In genomic region chr2:167456361-167457020, GRCm38 (mm10) we compare ENCODE assay signal across 26 mouse cellular contexts. TPM values are rescaled to one million over a fixed set of nuclear protein-coding genes. Genes with fewer than 3 reads are reported as not detected.
A peak's percentile ranks its signal among the peaks of the same experiment; 100 is the strongest.
DNase-seq lines count a peak whose midpoint lies in the region; ATAC-seq and TF ChIP-seq lines count a peak whose summit lies in the region.
"Had no signal": no experiment of that assay in that cellular context is flagged by ENCODE, and none has a peak within 500 bp of the region (broad histone marks: within the 10 kb centered on the region; RNA-seq: fewer than 3 reads in every experiment).

No protein-coding gene starts in this region.

- WGBS in cerebellum, adult 2 months: 18% methylated on average over 5 of the region's 5 CpGs

- TF ChIP-seq POLR2A in cerebellum, adult 2 months (IDR thresholded peaks at IDR 0.05; ENCODE audit: borderline replicate concordance, insufficient read depth, low read length): no peak
- no peak for TF ChIP-seq POLR2A in brain, embryonic 14.5 days (IDR thresholded peaks at IDR 0.05; ENCODE audit: borderline replicate concordance, extremely low read depth, insufficient read depth, insufficient read length, poor library complexity, severe bottlenecking)

- H3K27ac ChIP-seq in cerebellum, adult 2 months (ENCODE audit: insufficient read depth, low read length): peak overlapping the region; percentile 93
- peak overlapping the region; percentile 28; the same call in 1 of the 2 replicates for H3K27ac ChIP-seq in layer of hippocampus, adult 2 months
- H3K27ac ChIP-seq: forebrain, embryonic 15.5 days; heart, embryonic 15.5 days; limb, embryonic 13.5 days; liver, embryonic 12.5 days; midbrain, embryonic 12.5 days; neural tube, embryonic 12.5 days; stomach, embryonic 15.5 days had no signal

- peaks cover 58% of the 10 kb centered on the region for H3K4me1 ChIP-seq in cerebellum, adult 2 months (ENCODE audit: control insufficient read depth, insufficient read depth, low read length)
- H3K4me1 ChIP-seq: forebrain, embryonic 15.5 days; heart, embryonic 15.5 days; limb, embryonic 13.5 days; liver, embryonic 12.5 days; midbrain, embryonic 12.5 days; neural tube, embryonic 12.5 days; stomach, embryonic 15.5 days had no signal

- no peaks in the 10 kb centered on the region for H3K27me3 ChIP-seq in cerebellum, adult 2 months (ENCODE audit: control insufficient read depth, insufficient read depth, low read length)
- H3K27me3 ChIP-seq: forebrain, embryonic 15.5 days; heart, embryonic 15.5 days; limb, embryonic 13.5 days; liver, embryonic 12.5 days; midbrain, embryonic 12.5 days; neural tube, embryonic 12.5 days; Patski; stomach, embryonic 15.5 days had no signal

- ATAC-seq in CD4-positive, CD25-positive, alpha-beta regulatory T cell, adult 4 months: no peak
- ATAC-seq: forebrain, embryonic 15.5 days; hindbrain, embryonic 16.5 days; intestine, embryonic 16.5 days; liver, embryonic 12.5 days; Patski had no signal

- no peak overlapping the region for H3K4me3 ChIP-seq in cerebellum, adult 2 months (replicated peaks; ENCODE audit: insufficient read depth, low read depth, low read length)
- no peak overlapping the region for H3K4me3 ChIP-seq in layer of hippocampus, adult 2 months
- H3K4me3 ChIP-seq: forebrain, embryonic 15.5 days; heart, embryonic 15.5 days; limb, embryonic 13.5 days; liver, embryonic 12.5 days; midbrain, embryonic 12.5 days; neural tube, embryonic 12.5 days; stomach, embryonic 15.5 days had no signal

- TF ChIP-seq CTCF in cerebellum, adult 2 months (IDR thresholded peaks at IDR 0.05; ENCODE audit: borderline replicate concordance, insufficient read depth, low read depth, low read length): no peak
- TF ChIP-seq CTCF in layer of hippocampus, adult 2 months (conservative IDR thresholded peaks at IDR 0.05): no peak
- TF ChIP-seq CTCF in brain, embryonic 14.5 days (IDR thresholded peaks at IDR 0.05; ENCODE audit: borderline replicate concordance, extremely low read depth, insufficient read depth, insufficient read length): no peak

- DNase-seq in cerebellum, adult 2 months: peak; percentile 72 to 73
- DNase-seq in cerebellum, adult 11 months: no peak
- no peak for DNase-seq in layer of hippocampus, adult 2 months (ENCODE audit: low spot score in 2 of 2)
- no peak for DNase-seq in layer of hippocampus, adult 9-11 months
- DNase-seq in brain, embryonic 14.5 days (ENCODE audit: low read depth): peak; percentile 2
- DNase-seq in cerebellum, postnatal 25 days: peak; percentile 71 to 73
- DNase-seq in lung, postnatal 14 days: no peak
- DNase-seq: adrenal gland, adult 2 months; heart, postnatal 36 days; kidney, adult 9 months; kidney, postnatal 14 days; layer of hippocampus, postnatal 36 days; lung, adult 18-20 months; lung, postnatal 10 days; thymus, postnatal 36 days had no signal

RNA-seq across cellular contexts. Expression of gene Slc9a8, which starts 35.0 kb away (rescaled TPM):
- polyA plus RNA-seq in cerebellum, adult 2 months (2012; rRNA removed): 60.9 and 63.5 TPM in 2 replicates
- 10 to 100 TPM; 33.2 to 34.5 TPM for total RNA-seq in layer of hippocampus, adult 2 months (2021)
- 45.5 and 46.2 TPM in 2 replicates for polyA plus RNA-seq in brain, embryonic 14.5 days (2012; rRNA removed)
- 10 to 100 TPM; 42.4 to 75.1 TPM for polyA plus RNA-seq in CD4-positive, CD25-positive, alpha-beta regulatory T cell, adult 4 months (2017; shearing (Covaris generic))

RNA-seq across cellular contexts. Expression of gene Rnf114, which starts 36.0 kb away (rescaled TPM):
- polyA plus RNA-seq in cerebellum, adult 2 months (2012; rRNA removed): 101 and 106 TPM in 2 replicates
- 10 to 100 TPM; 50.9 to 51.6 TPM for total RNA-seq in layer of hippocampus, adult 2 months (2021)
- polyA plus RNA-seq in brain, embryonic 14.5 days (2012; rRNA removed): 133 and 160 TPM in 2 replicates
- 100 to 1,000 TPM; 187 to 302 TPM for polyA plus RNA-seq in CD4-positive, CD25-positive, alpha-beta regulatory T cell, adult 4 months (2017; shearing (Covaris generic))

RNA-seq across cellular contexts. Expression of gene Spata2, which starts 36.2 kb away (rescaled TPM):
- polyA plus RNA-seq in cerebellum, adult 2 months (2012; rRNA removed): 80.2 and 88.0 TPM in 2 replicates
- total RNA-seq in layer of hippocampus, adult 2 months (2021): 10 to 100 TPM; 80.9 to 82.4 TPM
- 44.4 and 45.9 TPM in 2 replicates for polyA plus RNA-seq in brain, embryonic 14.5 days (2012; rRNA removed)
- polyA plus RNA-seq in CD4-positive, CD25-positive, alpha-beta regulatory T cell, adult 4 months (2017; shearing (Covaris generic)): 10 to 100 TPM; 10.5 to 20.9 TPM

Comparison
In these comparisons a context has a peak if more than half of its experiments do, and no peak if none do; other contexts are left out.
1. DNase-seq: peak in cerebellum, adult 2 months (2 of 2), brain, embryonic 14.5 days (single experiment) and cerebellum, postnatal 25 days (2 of 2); none in cerebellum, adult 11 months (single experiment), layer of hippocampus, adult 2 months (0 of 2), layer of hippocampus, adult 9-11 months (single experiment) and lung, postnatal 14 days (single experiment).